Mouse (Mus musculus): ENCODE measurements around the gene Slc35b4.

Gene Slc35b4

DNA sequence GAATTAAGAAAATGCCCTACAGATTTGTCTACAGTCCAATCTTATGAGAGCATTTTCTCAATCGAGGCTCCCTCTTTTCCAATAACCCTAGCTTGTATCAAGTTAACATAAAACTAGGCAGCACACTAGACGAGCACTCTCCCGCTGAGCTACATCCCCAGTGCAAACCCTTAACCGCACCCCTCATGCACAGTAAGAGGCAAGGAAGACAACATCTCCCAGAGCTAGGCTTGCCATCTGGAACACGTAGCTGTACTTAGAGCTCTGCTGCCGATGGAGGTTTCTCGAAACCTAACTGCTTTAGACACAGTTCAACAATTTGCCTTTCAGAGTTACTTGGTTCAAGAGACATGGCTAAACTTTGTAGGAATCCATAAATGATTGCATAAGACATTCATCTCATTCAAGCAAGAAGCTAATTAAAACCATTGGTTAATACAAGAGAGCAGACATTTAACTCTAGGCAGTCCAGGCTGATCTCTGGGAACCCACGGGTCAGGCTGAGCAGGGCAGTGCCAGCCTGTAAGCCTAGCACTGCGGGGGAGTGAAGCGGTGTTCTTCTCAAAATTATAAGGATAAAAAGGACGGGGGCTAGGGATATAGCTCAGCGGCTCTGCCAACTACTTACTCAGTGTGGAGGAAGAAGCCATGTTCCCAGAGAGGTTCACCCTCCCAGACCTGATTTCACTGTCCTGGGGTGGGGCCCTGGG lies 5.0 kb downstream of the Slc35b4 start:
- in situ Hi-C loops (cut with MseI, MboI): no loop called here

DNA sequence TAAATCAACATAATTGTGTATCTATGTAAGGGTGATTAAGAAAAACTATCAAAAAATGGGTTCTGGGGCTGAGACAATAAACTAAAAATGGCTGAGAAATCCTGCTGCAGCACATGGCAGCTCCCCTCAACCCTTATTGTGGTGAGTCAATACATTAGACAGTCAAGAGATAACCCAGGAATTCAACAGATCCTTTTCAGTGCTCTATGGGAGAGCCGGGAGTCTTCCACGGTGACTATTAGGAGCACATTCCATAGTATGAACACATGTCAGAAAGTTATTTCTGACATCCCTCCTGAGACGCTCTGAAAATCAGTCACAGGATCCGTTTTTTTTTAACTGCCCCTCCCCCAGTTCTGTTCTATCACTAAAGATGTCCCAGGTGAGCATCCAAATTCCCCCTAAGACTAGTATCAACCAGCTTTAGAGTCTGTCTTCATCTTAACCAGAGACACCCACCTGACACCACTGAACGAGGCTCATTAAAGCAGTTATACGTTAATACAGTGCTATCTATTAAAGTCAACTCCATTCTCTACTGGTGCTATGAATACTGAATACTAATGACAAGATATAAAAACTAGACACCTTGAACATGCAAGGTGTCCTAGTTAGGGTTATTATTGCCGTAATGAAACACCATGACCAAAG lies 5.9 kb downstream of the Slc35b4 start:
- in situ Hi-C loops (cut with MseI, MboI): no loop called here

DNA sequence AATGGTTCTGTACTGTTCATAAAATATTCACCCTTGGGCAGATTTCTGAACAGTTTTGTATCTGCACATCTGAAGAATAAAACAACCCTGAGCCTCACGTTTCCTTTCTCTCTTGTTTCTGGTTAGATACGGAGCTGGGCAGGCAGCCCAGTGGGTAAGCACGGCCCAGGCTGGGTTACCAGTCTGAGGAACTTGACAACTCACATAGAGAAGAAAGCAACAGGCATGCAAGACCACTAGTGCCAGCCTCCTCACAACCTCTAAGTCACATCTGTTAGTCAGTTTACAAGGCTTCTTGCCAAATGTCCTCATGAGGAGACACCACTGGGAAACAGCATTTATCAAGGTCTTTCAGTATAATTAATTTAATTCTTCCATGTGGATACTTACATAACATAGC lies 8.1 kb downstream of the Slc35b4 start:
- in situ Hi-C loops (cut with MseI, MboI): no loop called here

DNA sequence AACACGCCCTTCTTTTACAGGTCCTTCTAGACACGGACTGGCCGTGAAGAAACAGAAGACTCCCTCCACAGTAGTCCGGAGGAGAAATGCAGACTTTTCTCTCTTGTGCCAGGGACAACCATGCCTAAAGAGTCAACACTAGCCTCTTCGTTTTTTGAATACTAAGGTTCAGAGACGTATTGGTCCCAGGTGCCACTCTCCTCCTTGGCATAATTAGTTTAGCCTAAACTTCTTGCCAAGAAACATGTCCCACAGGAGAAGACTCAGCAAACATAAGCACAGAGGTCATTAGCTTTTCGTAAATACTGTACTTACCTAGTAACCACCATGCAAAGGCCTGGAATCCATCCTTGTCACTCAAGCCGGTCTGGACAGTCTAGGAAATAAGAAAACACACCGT lies 13.9 kb downstream of the Slc35b4 start:
- in situ Hi-C loops (cut with MseI, MboI): no loop called here

DNA sequence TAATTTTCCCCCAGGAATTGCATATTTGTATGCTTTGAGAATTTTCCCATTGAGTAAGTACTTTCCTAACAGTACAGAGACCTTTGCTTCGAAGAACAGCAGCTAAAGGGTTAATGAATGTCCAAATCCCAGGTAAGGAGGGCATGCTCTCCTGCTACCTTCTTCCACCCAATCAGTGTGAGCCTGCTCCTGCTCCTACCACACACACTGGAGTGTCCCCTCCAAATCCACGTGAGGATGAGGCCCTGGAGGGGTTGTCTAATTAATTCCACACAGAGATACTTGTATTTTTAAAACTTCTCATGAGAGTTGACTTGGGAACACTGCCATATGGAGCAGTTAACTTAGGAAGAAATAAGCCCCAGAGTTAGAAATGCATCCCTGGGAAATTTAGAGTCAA lies 14.3 kb downstream of the Slc35b4 start:
- in situ Hi-C loops (cut with MseI, MboI): no loop called here

DNA sequence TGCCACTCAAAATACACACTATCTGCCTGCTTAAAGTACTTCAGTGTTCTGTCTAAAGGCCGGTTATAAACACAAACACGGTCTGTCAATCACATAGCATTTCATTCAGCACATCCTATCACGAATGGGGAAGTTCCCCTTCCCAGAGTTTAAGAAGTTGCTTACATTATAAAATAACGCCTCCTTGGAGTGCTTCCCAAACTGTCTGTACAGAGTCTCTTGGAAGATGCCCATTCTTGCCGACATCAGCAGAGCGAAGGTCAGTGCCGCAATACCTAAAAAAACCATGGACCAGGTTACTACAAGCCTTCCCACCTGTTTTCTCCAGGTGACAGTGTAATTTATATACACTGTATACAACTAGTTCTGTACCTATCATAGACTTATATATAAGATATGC lies 15.4 kb downstream of the Slc35b4 start:
- in situ Hi-C loops (cut with MseI, MboI): no loop called here

DNA sequence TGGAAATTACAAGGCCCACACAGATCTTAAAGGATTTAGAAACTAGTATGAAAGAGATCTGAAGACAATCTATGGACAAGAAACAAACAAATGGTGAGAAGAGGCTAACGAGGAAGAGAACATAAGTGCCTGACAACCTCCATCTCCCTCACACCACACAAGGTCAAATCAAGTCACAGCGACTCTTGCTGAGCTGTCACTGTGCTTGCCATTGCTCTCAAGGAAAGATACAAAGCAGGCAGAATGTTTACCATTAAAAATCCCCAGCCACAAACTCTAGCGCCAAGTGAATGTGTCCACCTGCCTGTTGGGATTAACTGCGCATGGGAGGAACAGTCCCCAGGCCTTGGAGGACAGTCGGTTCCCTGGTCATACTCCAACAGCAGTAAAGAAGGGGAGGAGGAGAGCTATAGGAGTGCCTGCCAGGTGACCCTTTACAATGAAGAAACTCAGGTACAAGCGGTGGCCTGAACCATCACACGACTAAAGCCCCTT lies 16.0 kb downstream of the Slc35b4 start:
- in situ Hi-C loops (cut with MseI, MboI): no loop called here

DNA sequence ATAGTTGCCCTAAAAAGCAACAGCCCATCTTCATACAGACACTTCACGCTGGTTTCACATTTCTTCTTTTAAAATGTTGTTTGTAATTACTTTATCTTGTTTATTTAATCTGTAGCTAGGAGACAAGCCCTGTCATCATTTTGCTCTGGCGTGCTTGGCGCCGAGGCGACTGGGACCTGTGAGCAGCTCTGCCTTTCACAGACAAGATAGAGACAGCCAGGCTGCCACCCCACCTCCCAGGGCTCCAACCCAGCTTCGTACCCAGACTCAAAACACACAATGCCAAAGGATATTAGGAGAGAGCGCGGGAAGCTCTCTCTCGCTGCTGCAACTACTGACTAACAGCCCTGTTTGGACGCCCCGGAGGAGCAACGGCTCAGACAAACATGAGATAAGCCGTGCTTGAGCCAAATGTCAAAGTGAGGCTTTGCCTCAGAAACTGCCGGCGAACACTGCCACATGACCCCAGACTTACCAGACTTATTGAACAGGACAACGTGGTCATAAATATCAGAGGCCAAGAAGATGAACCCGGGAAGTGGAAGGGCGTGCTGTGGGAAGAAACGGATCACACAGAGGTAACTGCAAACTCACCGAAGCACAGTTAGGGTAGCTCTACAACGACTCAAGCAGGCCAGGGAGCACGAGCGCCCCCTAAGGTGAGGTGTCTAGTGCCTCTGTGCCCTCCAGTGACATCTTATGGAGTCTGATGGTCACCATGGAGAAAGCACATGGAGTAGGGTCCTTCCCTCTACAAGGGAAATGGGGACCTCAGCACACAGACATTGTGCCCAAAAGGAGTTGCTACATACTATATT lies 16.7 kb downstream of the Slc35b4 start:
- in situ Hi-C loops (cut with MseI, MboI): no loop called here

DNA sequence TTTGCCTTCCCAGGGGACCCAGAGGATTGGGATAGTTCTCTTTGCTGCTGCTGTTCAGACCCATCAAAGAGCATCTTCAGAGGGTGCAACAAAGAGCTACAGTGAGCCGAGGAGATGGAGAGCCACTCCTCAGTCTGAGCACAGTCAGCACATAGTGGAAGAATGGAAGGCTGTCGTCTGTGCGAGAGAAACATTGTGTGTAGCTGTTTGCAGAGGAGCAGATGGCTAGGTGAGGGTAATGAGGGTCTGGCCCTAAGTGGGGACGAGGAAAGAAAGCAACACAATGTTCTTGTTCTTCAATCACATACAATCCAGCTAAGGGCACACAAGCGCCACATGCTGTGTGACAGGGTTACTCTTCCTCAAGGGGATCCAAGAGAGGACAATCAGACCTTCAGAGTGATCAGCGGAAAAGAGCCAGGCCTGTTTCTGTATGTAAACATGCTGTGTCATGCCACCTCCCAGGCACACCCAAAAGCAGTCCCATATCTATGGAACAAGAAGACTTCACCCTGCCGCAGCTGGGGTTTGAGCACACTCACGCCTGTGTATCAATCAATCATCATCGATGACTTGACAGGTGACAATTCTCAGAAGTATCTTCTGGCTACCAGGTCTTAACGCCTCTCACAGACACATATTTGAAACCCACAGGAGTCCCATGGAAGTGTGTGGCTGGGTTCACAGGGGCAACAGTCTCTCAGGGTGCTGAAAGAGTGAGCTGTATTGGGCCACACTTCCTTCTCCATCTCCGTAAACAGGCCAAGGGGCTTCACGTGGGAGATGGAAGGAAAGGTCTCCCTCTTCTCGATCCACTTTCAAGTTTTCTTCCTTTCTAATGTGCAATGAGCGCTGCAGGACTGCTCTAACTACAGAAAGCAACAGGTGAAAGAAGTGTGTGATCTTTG lies 19.8 kb downstream of the Slc35b4 start:
- in situ Hi-C loops (cut with MseI, MboI): no loop called here

DNA sequence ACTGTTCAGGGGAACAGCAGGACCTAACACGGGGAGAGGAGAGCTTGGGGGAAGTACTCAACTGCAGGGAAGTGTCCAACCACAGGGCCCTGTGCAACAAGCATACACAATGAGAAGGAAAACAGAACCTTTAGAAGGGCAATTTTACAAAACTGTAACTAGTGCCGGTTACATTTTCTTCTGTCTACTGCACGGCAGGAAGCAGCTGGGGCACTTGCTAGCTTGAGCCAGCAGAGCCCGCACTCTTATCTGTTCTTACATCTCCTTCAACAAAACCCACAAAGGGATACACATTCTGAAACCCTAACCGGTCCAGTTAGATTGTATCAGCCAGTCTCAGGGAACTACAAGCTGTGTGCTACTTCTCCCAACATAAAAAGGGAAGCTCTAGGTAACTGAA lies 20.9 kb downstream of the Slc35b4 start:
- in situ Hi-C loops (cut with MseI, MboI): no loop called here

DNA sequence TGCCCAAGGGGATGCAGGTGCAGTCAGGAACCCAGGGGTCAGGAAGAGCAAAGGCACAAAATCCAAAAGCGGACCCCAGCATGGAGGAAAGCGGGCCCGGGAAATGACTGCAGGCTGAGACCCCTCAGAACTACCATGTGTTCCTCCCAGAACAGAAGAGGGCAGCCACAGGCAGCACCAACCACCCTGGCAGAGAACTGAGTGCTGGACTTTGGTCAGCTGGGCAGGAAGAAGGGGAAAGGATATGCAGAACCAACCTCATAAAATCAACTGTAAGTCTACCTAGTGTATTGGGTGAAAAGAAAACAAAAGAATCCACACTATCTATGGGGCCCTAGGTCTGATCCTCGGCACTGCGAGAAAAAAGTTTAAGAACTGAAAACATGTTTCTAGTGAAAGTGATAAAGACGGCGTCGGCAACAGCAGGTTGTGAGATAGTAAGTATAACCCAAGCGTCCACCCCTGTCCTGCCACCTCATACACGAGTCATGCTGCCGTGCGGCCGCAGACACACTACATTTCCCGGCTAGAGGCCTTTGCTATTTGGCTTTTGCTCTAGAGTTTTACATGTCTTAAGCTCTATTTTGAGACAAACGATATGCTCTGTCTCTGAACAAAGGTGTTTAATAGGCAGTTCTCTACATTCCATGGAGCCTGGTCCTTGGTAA lies 21.6 kb downstream of the Slc35b4 start:
- in situ Hi-C loops (cut with MseI, MboI): no loop called here

DNA sequence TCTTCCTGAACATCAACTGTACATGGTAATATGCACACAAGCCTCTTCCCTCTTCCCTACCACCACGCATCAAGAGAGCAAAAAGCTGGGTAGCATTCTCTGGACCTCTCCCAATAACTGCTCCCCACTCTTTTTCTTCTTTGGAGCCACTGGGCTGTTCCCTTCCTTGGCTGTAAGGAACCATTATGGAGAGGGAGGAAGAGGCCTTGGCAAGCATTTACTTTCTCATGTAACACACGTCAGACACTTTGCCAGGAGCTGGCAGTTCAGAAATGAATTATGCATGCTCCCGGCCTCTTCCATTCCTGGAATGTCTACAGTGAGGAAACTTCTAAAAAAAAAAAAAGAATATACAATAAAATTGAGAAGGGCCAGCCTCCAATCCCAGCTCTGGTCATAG lies 22.7 kb downstream of the Slc35b4 start:
- in situ Hi-C loops (cut with MseI, MboI): no loop called here

DNA sequence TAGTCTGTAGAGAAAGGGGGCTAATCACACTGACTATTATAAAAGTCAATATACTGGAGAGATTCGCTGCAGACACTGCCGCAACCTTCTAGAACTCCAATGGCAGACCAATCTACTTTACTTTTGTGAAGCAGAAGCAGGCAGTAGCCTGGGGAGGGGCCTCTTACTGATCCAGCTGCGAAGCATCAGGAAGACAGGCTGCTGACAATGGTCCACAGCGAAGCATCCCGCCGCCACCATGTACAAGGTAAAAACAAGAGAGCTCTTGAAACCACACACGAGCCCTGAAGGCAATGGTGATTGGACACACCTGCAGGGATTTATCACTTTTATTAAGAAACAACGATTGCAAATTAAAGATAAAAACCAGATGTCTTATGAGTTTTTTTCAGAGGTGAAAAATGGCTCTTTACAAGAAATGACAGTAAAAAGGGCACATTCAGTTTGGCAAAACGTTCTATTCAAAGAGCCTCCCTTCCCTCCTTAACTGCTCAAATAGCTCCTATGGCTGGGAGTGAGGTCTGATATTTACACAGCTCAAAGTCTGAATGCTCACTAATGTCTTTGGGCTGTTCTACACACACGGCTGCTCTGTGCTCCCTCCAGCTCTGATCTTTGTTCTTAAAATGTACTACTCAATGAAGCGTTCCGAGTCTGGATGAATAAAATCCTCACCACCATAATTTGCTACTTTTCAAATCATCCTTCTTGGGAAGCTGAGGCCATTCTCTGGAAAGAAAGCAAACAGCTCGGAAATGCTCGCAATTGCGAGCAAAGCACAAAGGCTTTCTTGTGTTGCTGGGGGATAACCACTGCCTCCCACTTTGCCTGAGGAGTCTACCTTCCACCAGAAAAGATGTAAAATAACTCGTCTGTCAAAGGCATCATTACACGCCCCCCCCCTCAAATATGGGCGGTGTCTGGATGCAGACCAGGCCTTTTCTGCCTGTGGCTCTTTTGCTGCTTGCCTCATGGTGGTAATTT lies 23.6 kb downstream of the Slc35b4 start:
- in situ Hi-C loops (cut with MseI, MboI): no loop called here

DNA sequence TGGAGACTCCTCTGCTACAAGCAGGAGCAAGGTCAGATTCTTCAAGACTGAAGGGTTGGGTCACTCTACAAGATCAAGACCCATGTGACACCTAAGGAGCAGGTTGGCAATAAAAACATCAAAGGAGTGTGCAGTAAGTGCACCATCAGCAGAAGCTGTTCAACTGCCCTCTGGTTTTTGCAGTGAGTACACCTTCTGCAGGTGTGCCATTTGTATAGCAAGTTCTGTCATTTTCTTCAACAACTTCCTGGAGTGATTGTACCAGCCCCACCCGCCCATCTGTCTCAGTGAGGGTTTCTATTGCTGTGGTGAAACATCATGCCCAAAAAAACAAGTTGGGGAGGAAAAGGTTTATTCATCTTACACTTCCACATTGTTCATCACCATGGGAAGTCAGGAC lies 27.1 kb downstream of the Slc35b4 start:
- in situ Hi-C loops (cut with MseI, MboI): no loop called here

DNA sequence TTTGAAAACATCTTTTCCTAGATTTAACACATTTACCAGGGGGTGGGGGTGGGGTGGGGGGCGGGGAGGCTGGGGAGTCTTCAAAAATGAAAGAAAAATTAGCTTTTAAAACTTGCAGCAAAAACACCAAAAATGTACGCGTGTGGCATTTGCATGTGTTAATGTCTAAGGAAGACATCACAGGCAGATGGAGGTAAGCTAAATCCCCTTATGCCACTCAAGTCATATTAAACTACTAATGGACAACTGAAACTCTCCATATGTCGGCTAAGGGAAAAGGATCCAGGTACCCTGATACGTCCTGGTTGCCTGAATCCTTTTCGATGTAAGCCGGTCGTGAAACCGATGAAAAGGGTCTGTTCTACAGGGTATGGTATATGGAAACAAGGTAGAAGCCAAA lies 27.8 kb downstream of the Slc35b4 start:
- in situ Hi-C loops (cut with MseI, MboI): no loop called here

DNA sequence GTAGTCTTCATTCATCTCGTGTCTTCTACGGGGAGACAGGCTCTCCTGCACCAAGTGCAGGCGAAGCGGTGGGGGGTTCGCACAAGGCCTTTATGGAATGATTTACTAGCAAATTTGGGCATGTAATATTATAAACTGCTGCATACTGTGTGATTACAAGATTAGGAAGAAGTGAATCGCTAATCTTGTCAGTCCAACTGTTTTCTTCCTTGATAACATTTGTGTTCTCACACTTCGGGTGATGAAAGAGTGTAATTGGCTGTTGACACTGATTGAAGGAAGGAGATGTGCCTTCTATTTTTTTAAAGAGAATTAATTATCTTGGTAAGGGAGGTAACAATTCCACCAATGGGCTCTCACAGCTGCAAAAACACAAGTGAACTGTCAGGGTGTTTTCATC lies 28.3 kb downstream of the Slc35b4 start:
- in situ Hi-C loops (cut with MseI, MboI): no loop called here

DNA sequence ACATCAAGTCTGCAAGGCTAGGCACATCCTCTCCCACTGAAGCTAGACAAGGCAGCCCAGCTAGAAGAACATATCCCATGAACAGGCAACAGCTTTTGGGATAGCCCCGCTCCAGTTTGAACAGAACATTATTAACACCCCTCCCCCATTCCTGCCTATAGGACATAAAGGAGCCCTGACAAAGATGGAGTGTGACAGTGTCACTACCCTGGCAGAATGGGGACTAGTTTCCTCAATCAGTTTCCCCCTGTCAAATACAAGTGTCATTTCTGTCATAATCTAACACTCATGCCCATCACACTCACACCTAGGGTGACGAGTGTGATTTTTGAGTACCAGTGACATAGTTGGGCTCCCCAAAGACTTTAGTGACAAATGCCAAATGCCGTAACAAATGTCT lies 28.9 kb downstream of the Slc35b4 start:
- in situ Hi-C loops (cut with MseI, MboI): no loop called here

DNA sequence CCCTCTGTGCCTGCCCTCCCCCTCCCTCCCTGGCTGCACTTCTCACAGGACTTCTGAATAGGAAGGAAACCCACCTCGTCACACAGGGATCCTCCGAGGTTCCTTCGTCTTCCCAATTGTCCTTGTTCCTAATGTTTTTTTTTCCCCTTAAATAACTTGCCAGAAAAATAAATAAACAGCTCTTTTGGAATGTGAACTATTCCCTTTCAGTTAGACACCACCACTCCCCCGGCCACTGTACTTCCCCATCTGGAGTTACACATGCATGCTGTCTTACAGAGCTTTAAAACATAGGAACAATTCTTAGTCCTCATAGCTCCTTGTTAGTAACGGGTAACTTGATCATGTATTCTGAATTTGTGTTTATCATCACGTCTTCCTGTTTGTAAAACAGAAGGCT lies 30.9 kb downstream of the Slc35b4 start:
- in situ Hi-C loops (cut with MseI, MboI): no loop called here

DNA sequence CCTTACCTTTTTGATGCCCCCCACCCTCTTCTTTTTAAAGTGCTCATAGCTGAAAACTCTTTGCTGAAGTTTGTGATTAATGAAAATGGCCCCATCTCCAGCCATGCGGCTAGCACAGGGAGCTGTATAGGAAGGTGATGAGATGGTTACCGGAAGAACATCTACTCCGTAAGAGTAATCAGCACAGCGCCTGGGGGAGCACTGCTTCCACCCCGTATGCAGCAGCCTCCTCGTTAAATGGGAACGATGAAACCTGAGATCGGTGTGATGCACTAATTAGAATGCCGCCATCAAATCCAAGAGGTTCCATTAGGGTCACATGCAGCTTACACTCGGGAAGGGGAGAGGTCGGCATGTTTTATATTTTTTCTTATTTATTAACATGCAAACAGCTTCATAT lies 34.0 kb downstream of the Slc35b4 start:
- in situ Hi-C loops (cut with MseI, MboI): no loop called here

DNA sequence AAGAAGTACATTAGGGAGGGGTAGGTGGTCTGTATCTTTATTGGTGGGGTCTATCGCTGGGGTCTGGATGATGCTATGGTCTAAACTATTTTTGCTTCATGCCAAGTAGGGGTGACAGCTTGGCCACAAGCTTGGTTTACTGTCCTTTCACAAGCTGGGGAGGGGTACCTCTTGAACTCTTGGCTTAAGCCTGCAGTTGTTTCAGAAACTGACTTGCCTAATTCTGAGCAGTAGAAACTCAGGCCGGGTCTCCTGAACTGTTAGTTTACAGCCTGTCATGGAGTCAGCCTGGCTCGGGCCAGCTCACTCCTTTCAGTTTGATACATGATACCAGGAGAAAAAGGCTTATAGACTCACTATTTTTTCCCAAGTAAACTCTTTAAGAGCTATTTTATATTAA lies 38.5 kb downstream of the Slc35b4 start:
- in situ Hi-C loops (cut with MseI, MboI): no loop called here
